Mouse (Mus musculus) neutrophil, adult 59 days (primary cell): Measurements from ENCODE around the gene Gm43518. TPM values are rescaled to one million over a fixed set of nuclear protein-coding genes. Genes with fewer than 3 reads are reported as not detected.

Experiments
- total RNA-seq, 2 experiments: library from RNA; stranded (reverse); gene quantifications; 1 replicate in 1 of 2; 2 replicates in 1 of 2; pipeline ENCODE4 v1.2.4; 2023

Gm43518 gene
- total RNA-seq, result not detected

GRCm38 (mm10) chr5:123927118-123927517, at the start of gene Gm43518:
Gene Gm43518, plus strand, starts transcription at chr5:123927418.

GRCm38 (mm10) chr5:123879928-123880327, 47.3 kb upstream of the Gm43518 start, which contains the start of gene Hcar1:
Gene Hcar1, minus strand, starts transcription at chr5:123880020.

GRCm38 (mm10) chr5:123906976-123907630, 20.1 kb upstream of the Gm43518 start, which contains the start of gene Denr:
Gene Denr, plus strand, starts transcription at chr5:123907175.

GRCm38 (mm10) chr5:123930508-123930989, 3.3 kb downstream of the Gm43518 start, which contains the start of gene Ccdc62:
Gene Ccdc62, plus strand, starts transcription at chr5:123930679.

GRCm38 (mm10) chr5:123973299-123974178, 46.3 kb downstream of the Gm43518 start, which contains the start of gene Hip1r:
Gene Hip1r, plus strand, starts transcription at chr5:123973628.

Other genes starting within 250 kb of the Gm43518 start
- 10 to 100 TPM; 87.9 to 96.3 TPM for gene Clip1, start 242.8 kb upstream of the Gm43518 start, total RNA-seq
- gene Zcchc8, start 206.3 kb upstream of the Gm43518 start, total RNA-seq, result 10 to 100 TPM; 98.1 TPM
- gene Rsrc2, start 178.0 kb upstream of the Gm43518 start, total RNA-seq, result 100 to 1,000 TPM; 138 to 140 TPM
- 10 to 100 TPM; 22.1 to 26.2 TPM for gene Kntc1, start 177.7 kb upstream of the Gm43518 start, total RNA-seq
- 100 to 1,000 TPM in 1 of 2 experiments, 10 to 100 TPM in 1; 92.9 to 131 TPM for gene Hcar2, start 61.9 kb upstream of the Gm43518 start, total RNA-seq
- not detected for gene Hcar1, start 47.4 kb upstream of the Gm43518 start, total RNA-seq
- 10 to 100 TPM; 24.0 to 31.1 TPM for gene Denr, start 20.2 kb upstream of the Gm43518 start, total RNA-seq
- 1 to 10 TPM in 1 of 2 experiments, under 1 TPM in 1; 0.44 to 1.7 TPM for gene Ccdc62, start 3.3 kb downstream of the Gm43518 start, total RNA-seq
- 10 to 100 TPM; 73.7 to 75.1 TPM for gene Hip1r, start 46.2 kb downstream of the Gm43518 start, total RNA-seq
- gene Vps37b, start 104.9 kb downstream of the Gm43518 start, total RNA-seq, result 10 to 100 TPM; 53.3 to 58.8 TPM
- 1 to 10 TPM; 4.1 to 5.9 TPM for gene Abcb9, start 168.4 kb downstream of the Gm43518 start, total RNA-seq
- gene Ogfod2, start 184.9 kb downstream of the Gm43518 start, total RNA-seq, result 10 to 100 TPM; 12.1 to 16.4 TPM
- gene Arl6ip4, start 188.7 kb downstream of the Gm43518 start, total RNA-seq, result 10 to 100 TPM; 28.6 to 38.3 TPM